Mouse (Mus musculus) kidney, adult 2 months (tissue): ENCODE results near the gene Ankle1.

ENCODE experiments used
- CTCF ChIP-seq: fragments of 200-500 bp; conservative IDR thresholded peaks from 2 replicates; pipeline ENCODE4 v1.5.1; 2011; ENCODE audit warnings: low read depth, mild to moderate bottlenecking, control low read depth, low read length, moderate library complexity, mixed read lengths; ENCODE audit not compliant: insufficient read depth, insufficient read length
- POLR2A ChIP-seq: fragments of 200-500 bp; IDR thresholded peaks from one replicate; pipeline ENCODE4 v1.6.1; 2011; ENCODE audit warnings: low read depth, low read length, control low read depth

DNA sequence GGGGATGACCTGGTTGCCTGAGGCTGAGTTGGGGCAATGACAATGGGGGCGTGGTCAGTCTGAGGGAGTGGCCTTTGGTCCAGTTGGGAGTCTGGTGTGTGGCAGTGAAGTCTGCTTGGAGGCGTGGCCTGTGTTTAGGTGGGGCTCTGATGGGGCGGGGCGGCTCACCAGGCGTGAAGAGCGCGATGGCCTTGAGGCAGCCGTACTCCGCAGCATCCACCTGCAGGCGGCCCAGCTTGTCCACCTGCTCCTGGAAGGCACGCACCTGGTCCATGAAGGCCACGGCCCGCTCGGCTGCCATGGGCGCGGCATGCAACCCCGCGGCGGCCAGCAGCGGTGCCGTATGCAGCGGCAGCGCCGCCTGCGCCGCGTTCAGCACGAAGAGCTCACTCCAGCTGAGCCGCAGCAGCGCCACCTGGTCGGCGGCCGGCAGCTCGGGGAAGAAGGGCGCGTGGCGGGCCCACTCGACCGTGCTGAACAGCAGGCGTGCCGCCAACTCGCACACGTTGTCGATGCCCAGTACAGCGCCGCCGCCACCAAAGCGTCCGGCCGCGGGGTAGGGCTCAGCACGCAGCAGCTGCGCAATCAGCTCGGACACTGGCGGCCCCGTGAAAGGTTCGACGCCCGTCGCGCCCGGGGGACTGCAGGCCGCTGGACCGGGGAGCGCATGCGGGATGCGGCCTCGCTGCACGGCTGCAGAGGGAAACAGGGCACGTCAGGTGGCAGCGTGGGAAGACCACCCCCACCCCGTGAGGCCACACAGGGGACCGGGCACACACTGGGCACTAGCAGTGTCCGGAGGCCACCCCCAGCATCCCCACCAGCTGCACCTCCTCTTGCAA, 30.0 kb upstream of the Ankle1 start:
- TF ChIP-seq CTCF, result no peak
- TF ChIP-seq POLR2A, result peak; percentile 52
